Comparison of ENCODE assay signal across 9 mouse cellular contexts in the genomic region with DNA sequence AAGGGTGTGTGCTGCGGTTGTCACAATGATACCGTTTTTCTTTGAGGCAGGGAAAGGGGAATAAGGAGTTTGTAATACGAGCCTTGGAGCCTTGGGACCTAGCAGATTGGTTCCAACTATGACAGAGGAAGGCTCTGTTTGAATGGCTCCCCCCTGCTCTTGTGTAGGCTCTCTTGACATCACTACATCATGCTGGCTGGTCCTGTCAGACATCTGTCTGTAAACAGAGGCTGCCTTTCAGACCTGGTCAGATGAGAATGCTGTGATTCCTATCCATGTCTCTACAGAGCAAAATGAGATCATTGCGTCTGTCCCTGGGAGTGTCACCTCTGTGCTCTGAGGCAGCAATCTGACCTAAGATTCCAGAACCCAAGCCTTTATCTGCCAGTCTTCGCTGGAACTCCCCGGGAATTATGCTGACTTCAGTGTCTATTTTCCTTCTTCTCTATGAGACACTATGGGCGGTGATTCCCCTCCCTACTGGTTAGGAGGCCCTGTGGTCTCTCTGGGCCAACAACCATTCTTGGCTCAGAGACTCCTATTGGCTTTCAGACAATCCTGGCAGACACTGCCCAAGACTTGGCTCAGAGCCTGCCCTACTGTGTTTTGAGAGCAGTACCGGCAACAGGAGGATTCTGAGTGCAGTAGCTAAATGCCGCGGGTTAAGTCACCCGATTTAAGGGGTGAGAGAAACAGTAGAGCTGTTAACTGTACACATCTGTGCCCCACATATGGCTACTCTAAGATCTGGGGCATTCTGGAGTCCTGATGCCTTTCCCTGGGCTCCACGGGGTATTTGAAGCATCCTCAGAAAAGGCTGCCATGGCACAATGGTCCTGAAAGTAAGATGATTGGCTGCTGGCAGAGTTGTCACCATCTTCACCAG.
DNase-seq lines count a peak whose midpoint lies in the region; ATAC-seq and TF ChIP-seq lines count a peak whose summit lies in the region.
"Had no signal": no experiment of that assay in that cellular context is flagged by ENCODE, and none has a peak within 500 bp of the region (broad histone marks: within the 10 kb centered on the region; RNA-seq: fewer than 3 reads in every experiment).

No protein-coding gene starts in this region.

- no peaks in the 10 kb centered on the region for H3K36me3 ChIP-seq in hindbrain, embryonic 14.5 days (replicated peaks; ENCODE audit: control insufficient read depth, insufficient read depth)
- no peaks in the 10 kb centered on the region for H3K36me3 ChIP-seq in limb, embryonic 14.5 days (ENCODE audit: control insufficient read depth, insufficient read depth, low read length)
- H3K36me3 ChIP-seq in liver, embryonic 12.5 days: no peaks in the 10 kb centered on the region

- H3K4me1 ChIP-seq in hindbrain, embryonic 14.5 days (replicated peaks; ENCODE audit: control insufficient read depth, insufficient read depth, low read length): peaks cover 19% of the 10 kb centered on the region; the same call in 1 of the 2 replicates
- peaks cover 21% of the 10 kb centered on the region for H3K4me1 ChIP-seq in limb, embryonic 14.5 days (ENCODE audit: control insufficient read depth, insufficient read depth, low read length)
- no peaks in the 10 kb centered on the region for H3K4me1 ChIP-seq in liver, embryonic 12.5 days

- H3K27me3 ChIP-seq in hindbrain, embryonic 14.5 days (ENCODE audit: control insufficient read depth, insufficient read depth, low read length): no peaks in the 10 kb centered on the region
- H3K27me3 ChIP-seq in limb, embryonic 14.5 days (ENCODE audit: control insufficient read depth, insufficient read depth, low read length): no peaks in the 10 kb centered on the region
- no peaks in the 10 kb centered on the region for H3K27me3 ChIP-seq in liver, embryonic 12.5 days (replicated peaks)

- H3K27ac ChIP-seq in hindbrain, embryonic 14.5 days: no peak overlapping the region
- no peak overlapping the region for H3K27ac ChIP-seq in limb, embryonic 14.5 days (replicated peaks; ENCODE audit: low read depth, low read length)
- H3K27ac ChIP-seq in liver, embryonic 12.5 days: no peak overlapping the region
- H3K27ac ChIP-seq: kidney, postnatal 0 days had no signal

- peak; percentile 81; the same call in 1 of the 2 replicates for ATAC-seq in hindbrain, embryonic 14.5 days (ENCODE audit: low FRiP score)
- ATAC-seq in limb, embryonic 14.5 days (ENCODE audit: low FRiP score, low read depth): peak; percentile 72; the same call in 1 of the 2 replicates
- no peak for ATAC-seq in liver, embryonic 12.5 days
- ATAC-seq in megakaryocyte-erythroid progenitor cell, adult 5-6 weeks (replicated peaks; ENCODE audit: low FRiP score, low TSS enrichment, poor library complexity, severe bottlenecking): no peak

- H3K4me2 ChIP-seq in hindbrain, embryonic 14.5 days (replicated peaks): no peak overlapping the region
- H3K4me2 ChIP-seq in limb, embryonic 14.5 days (replicated peaks; ENCODE audit: low read depth, low read length, severe bottlenecking): no peak overlapping the region
- no peak overlapping the region for H3K4me2 ChIP-seq in liver, embryonic 12.5 days

- WGBS in hindbrain, embryonic 14.5 days: 61% methylated on average over 12 of the region's 12 CpGs
- 60% methylated on average over 12 of the region's 12 CpGs for WGBS in limb, embryonic 14.5 days
- 66% methylated on average over 12 of the region's 12 CpGs for WGBS in liver, embryonic 12.5 days (ENCODE audit: insufficient replicate concordance)

- no peak overlapping the region for H3K9ac ChIP-seq in hindbrain, embryonic 14.5 days
- H3K9ac ChIP-seq in limb, embryonic 14.5 days (ENCODE audit: low read depth, low read length, severe bottlenecking): peak overlapping the region; percentile 16; the same call in 1 of the 2 replicates
- H3K9ac ChIP-seq in liver, embryonic 12.5 days: no peak overlapping the region

- DNase-seq in Muller cell, postnatal 12 days (ENCODE audit: inconsistent ontology term): peak; percentile 95
- peak; percentile 80 to 81 for DNase-seq in adrenal gland, postnatal 36 days
- DNase-seq in frontal cortex, postnatal 14 days (ENCODE audit: low spot score in 2 of 2): peak; percentile 35 to 50
- peak; percentile 82 for DNase-seq in hindbrain, embryonic 14.5 days (ENCODE audit: low spot score)
- peak; percentile 77 for DNase-seq in limb, embryonic 14.5 days (ENCODE audit: low spot score)
- DNase-seq in right cerebral cortex, adult 18-20 months: peak; percentile 49

- H3K9me3 ChIP-seq in hindbrain, embryonic 14.5 days (ENCODE audit: control insufficient read depth, low read length): no peaks in the 10 kb centered on the region
- no peaks in the 10 kb centered on the region for H3K9me3 ChIP-seq in limb, embryonic 14.5 days (ENCODE audit: control insufficient read depth, low read length)
- H3K9me3 ChIP-seq in liver, embryonic 12.5 days (replicated peaks): no peaks in the 10 kb centered on the region

- no peak overlapping the region for H3K4me3 ChIP-seq in hindbrain, embryonic 14.5 days (replicated peaks; ENCODE audit: low read length)
- H3K4me3 ChIP-seq in limb, embryonic 14.5 days (replicated peaks; ENCODE audit: low read length): no peak overlapping the region
- H3K4me3 ChIP-seq in liver, embryonic 12.5 days: no peak overlapping the region

- TF ChIP-seq POLR2A in limb, embryonic 14.5 days (IDR thresholded peaks at IDR 0.05; ENCODE audit: borderline replicate concordance, extremely low read depth, insufficient read depth, insufficient read length): no peak

Comparison
In these comparisons a context has a peak if more than half of its experiments do, and no peak if none do; other contexts are left out.
1. DNase-seq: peak in every context shown above with its lines; median percentile 95 in Muller cell, postnatal 12 days; 82 in hindbrain, embryonic 14.5 days; 80 in adrenal gland, postnatal 36 days; 77 in limb, embryonic 14.5 days; 49 in right cerebral cortex, adult 18-20 months; 42 in frontal cortex, postnatal 14 days.
2. ATAC-seq: peak in hindbrain, embryonic 14.5 days (single experiment) and limb, embryonic 14.5 days (single experiment); none in liver, embryonic 12.5 days (single experiment) and megakaryocyte-erythroid progenitor cell, adult 5-6 weeks (single experiment).